Mouse (Mus musculus): ENCODE measurements around the gene Agtr1b.

Agtr1b gene

DNA sequence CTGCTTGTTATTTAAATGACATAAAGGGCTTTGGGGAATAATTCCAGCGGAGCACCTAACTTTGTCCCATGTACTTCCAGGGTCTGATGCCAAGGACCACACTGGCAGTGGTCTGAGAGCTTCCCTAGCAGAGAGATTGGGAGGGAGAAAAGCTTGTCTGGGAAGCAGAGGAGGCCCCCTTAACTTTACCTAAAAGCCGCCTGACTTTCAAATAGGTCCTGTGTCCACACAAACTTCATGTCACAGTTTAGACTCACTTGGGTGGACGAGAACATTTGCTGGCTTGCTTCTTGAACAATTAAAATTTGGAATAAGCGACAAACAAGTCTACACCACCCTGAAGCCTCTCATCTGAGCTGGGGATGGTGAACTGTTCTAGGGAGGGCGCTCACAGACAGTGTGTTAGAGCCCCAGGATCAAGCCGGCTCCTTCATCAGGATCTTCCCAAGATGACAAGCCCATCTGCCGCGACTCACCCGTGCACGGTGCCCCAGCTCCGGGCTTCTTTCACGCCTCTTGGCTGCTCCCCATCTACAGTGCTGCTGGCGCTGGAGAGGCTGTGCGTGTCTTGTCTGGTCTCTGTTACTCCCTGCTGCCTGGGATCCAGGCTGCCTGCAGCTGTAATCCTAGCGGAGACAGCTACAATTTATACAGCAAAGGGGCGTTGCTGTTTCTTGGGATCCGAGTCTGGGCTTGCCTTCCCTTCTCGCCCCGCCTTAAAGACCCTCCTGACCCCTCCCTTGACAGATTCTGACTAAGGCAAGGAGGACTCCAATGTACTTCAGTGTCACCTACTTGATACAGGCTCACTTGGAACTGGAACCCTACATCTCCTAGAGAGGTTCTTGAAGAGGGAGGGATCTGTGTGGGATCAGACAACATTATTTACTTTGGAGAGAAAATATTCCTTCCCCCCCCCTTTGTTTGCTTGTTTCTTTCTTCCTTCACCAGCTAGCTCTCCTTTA, at the start of gene Agtr1b:
Agtr1b (minus strand) TSS at position 620 of the 965 bp plus-strand sequence.
- ChIA-PET CTCF (interaction anchor here in 1 of 4 experiments (1.1 kb wide), 1 partner anchor 844 kb away, joined by 3 read pairs; no protein-coding TSS in a partner anchor), POLR2A (no interaction called here)

DNA sequence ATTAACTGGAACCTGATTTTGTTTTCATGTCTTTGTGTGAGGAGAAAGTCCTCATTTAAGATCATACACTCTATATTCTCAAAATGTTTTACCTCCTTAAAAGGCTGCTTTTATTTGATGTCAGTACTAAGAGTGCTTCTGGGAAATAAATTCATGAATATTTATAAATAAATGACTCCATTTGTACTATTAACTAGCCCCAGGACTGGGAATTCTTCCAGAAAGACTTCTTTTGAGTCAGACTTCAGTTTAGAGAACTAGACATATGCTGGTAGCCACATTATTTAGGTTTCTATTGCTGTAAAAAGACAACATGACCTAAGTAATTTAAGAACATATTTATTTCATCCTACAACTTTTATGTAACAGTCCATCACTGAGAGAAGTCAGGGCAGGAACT, 13.4 kb downstream of the Agtr1b start:
- POLR2A ChIA-PET, result no interaction called here

DNA sequence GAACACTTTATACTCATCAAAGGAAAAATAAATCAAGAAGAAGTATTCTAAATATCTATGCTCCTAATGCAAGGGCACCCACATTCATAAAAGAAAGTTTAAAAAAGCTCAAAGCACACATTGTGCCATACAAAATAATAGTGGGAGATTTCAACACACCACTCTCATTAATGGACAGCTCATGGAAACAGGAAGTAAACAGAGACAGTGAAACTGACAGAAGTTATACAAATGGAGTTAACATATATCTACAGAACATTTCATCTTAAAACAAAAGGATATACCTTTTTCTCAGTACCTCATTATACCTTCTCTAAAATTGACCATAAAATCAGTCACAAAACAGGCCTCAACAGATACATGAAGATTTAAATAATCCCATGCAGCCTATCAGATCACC, 18.8 kb downstream of the Agtr1b start:
- ChIA-PET CTCF (no interaction called here), POLR2A (no interaction called here)

More for the DNA sequence above, 13.4 kb downstream of the Agtr1b start:
- CTCF ChIA-PET, result interaction anchor here in 1 of 4 experiments (2.0 kb wide), 1 partner anchor 19 kb away, joined by 4 read pairs; no protein-coding TSS in a partner anchor

DNA sequence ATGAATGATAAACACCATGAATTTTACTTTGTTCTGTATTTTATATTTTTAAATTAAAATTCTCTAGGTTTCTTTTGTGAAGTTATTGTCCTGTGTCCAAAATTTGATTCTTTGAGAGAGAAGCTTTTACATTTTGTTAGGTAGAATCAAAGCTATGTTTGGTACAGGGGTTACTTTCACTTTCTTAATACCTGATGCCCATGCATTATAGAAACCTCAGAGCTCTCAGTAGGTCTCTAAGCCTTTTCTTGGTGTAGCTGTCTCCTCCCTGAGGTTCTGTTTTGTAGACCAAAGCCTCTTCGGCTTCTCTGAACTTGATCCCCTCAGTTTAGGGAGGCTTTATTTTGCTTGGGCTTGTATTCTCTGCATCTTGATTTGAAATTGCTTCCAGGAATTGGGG, 26.6 kb downstream of the Agtr1b start:
- ChIA-PET CTCF (no interaction called here), POLR2A (no interaction called here)

DNA sequence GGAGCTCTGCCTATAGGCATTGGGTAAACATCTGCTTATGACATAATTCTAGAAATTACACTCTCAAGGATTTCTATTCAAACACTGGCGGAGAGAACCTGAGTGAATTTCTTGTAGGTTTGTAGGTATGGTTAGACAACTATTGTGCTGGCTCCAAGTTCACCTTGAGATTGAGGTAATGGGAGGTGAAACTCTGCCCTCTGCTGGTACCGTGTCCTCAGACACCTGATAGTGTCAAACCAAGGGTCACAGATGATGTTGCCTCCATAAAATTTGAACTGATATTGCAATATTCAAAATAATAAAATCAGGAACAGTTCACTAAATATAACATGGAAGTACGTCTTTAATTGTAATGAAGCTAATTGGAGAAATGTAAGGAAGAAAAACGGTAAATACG, 32.3 kb downstream of the Agtr1b start:
- ChIA-PET CTCF (interaction anchor here in 2 of 4 experiments (0.7 to 1.8 kb wide), 3 partner anchors 19 to 812 kb away, joined by 3 to 4 read pairs (median 4); no protein-coding TSS in a partner anchor), POLR2A (no interaction called here)

DNA sequence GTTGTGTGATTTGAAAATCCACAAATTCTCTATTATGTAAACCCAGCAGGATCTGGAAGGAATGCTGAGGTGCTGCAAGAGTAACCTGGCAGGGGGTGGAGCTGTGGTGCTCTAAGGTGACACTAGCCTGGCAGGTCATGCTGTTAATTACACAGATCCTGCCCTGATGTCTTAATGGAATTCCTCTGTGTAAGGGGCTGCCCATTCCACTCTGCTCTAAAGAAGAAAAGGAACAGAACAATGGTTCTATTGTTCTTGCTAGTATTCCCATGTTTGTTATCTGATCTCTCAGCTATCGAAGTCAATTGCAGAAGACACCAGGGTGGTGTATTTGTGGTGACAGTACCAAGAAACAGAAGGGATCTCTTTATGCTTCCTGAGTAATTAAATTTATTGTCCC, 49.7 kb downstream of the Agtr1b start:
- ChIA-PET POLR2A (no interaction called here), CTCF (interaction anchor here in 1 of 4 experiments (0.6 kb wide), 1 partner anchor 145 kb away, joined by 3 read pairs; no protein-coding TSS in a partner anchor)

DNA sequence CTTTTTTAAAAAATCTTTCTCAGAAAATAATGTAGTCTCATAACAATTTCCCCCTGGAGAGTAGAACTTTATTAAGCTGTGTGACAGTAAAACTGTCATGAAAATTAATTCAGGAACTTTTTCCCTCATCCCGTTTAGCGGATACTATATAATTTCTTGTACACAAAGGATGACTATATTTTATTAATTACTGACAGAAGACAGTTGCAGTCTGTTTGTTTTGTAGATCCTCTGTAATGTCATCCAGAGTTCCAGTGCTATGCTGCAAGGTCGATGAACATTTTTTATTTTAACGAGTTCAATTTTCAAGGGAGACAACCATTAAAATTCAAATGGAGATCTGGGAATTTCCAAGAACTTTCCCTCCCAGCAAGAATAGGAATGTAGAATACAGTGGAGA, 57.8 kb downstream of the Agtr1b start:
- ChIA-PET POLR2A (no interaction called here), CTCF (no interaction called here)

DNA sequence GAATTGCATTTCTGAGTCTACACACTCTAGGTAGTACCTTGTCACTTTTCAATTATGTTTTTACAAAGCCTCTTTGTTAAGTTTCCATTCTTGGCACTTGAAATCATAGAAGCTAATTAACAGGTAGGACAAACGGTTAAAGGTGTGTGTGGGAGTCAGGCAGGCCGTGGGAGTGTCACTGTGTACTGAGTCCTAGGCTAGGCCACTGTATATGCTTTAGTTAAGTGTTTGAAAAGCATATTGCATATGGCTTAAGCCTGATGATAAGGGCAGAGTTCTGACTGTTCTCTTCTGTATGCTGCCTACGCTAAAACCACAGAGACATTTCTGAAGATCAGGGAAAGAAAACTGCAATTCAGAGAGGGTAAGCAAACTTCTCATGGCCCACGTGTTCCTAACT, 59.7 kb downstream of the Agtr1b start:
- CTCF ChIA-PET, result no interaction called here
- POLR2A ChIA-PET, result no interaction called here

DNA sequence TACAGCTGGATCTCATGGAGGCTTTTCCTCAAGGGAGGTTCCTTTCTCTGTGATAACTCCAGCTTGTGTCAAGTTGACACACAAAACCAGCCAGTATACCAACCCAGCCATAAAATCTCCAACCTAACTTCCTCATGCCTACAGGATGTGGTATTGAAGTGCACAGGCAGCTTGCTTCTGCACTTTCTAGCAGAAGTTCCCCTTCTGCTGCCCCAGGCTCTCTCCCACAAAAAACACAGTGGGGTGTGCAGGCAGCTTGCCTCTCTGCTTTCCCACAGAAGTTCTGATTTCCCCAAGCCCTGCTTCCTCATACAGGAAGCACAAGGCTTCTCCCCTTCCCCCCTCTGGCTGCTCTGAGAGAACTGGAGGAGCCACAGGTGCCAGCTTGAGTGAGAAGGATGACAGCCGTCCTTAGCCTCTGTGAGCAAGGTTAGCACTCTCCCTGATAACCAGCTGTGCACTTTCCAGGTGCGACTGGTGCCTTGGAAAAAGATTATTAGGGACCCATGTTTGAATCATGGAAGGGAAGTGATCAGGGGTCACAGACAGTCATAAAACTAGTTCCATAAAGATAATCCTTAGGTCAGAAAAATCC, 62.1 kb downstream of the Agtr1b start:
- POLR2A ChIA-PET, result no interaction called here
- CTCF ChIA-PET, result no interaction called here

DNA sequence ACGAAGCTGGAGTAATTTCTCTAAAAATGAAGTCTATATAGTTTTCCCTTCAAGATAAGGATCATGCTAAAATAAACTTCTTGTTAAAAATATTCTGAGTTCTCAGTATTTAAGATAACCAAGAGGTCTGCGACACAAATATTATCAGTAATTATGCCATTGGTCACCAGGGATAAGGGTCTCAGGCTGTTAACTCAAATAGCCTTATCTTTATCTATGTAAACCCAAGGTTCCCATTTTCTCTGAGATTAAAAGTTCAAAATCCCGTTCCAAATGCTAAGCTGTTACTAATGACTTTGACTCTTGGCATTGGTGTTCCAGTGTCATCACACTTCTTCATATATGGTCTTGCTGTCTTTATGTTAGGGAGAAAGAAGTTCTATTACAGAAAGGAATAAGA, 71.4 kb downstream of the Agtr1b start:
- ChIA-PET CTCF (no interaction called here), POLR2A (no interaction called here)

DNA sequence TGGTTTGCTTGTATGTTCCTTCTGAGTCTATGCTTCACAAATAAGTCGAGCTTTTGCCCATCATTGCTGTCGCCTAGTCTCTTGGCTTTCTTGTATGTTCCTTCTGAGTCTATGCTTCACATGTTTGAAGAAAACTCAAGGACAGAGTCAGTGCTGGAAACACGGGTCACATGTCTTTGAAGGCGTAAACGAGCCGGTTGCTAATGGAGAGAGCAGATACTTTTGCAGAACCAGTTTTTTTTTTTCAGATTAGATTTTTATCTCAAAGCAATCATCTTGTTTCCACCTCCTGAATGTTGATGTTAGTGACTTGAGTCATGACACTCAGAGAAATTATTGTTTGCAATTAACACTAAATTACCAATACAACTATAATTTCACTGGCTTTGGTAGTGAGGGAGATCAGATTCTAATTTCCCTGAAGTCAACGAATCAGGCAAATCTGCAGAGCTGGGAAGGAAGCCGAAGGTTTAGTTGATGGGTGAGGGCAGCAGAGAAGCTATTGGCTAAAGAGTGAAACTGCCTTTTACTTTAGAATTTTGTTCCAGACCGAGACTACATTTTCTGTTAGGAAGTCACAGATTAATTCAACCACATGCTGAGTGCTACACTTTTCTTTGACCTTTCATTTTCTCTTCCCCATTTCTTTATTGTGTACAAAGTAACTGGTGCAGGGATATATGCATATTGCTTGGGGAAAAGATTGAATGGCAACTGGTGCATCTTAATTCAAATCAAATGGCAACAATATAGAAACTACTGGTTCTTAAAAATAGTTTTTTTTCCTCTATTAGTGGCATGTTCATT, 72.2 kb downstream of the Agtr1b start:
- ChIA-PET POLR2A (no interaction called here), CTCF (no interaction called here)

DNA sequence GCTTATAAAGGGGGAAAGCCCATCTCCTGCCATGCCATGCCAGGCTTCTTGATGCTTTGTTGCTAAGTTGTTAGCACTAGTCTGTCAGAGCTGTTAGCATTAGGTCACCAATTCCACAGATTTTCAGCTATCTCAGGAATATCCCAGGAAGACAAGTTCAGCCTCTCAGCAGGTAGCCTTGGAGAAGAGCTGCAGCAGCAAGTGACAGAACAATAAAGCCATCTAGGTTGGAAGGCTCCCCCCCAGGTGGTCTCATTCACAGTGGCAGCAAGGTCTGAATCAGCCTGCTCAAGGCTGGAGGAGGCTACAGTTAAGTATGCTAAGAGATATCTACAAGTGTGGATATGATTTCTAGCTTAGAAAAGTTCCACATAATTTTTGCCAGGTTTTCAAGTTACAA, 75.6 kb downstream of the Agtr1b start:
- POLR2A ChIA-PET, result no interaction called here
- CTCF ChIA-PET, result no interaction called here

DNA sequence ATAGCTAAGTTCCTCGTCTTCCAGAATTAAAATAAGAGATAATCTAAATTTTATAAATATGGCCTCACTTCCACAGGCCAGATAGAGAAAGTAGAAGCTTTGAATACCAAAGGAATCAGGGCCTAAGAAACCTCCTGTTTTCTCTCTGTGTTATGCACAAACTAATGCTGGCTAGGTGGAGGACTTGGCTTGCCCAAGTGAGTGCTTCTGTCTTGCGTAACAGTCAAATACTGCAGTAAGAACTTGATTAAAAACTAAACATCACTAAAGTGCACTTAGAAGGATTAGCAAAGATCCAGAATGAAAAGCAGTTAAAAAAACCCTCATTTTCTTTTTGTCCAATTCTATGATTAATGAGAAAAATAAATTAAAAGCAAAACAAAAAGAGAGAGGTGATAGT, 78.2 kb downstream of the Agtr1b start:
- ChIA-PET POLR2A (no interaction called here), CTCF (no interaction called here)

DNA sequence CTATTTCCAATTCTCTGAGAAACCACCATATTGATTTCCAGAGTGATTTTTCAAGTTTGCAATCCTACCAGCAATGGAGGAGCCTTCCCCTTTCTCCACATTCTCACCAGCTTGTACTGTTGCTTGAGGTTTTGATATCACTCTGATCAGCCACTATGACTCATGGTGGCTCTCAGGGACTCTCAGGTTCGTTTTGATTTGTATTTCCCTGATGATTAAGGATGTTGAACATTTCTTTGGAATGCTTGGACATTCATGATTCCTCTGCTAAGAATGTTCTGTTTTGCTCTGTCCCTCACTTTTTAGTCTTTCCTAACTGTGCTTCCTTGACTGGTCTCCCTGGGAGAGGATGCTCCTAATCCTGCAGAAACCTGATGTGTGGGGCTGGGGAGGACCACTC, 85.2 kb downstream of the Agtr1b start:
- POLR2A ChIA-PET, result no interaction called here
- CTCF ChIA-PET, result no interaction called here

DNA sequence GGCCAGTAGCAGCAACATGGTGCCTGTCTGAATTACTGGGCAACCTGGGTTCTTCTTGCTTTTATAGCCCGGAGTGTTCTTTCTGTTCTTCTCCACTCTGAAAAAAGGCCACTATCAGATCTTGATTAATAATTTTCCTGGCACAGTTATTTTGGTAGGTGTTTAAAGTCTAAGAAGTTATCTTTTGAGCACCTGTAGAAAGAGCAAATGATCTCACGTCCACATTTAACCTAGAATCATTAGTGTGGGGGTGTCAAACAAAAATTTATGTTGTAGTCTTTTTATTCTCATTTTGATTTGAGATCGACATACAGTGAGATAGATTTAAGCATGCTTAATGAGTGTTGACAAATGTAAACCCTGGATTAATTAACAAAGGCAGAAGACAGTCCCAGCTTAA, 91.3 kb downstream of the Agtr1b start, which contains the start of gene Cpb1:
Cpb1 (minus strand) TSS at position 101 of the 400 bp plus-strand sequence.
- ChIA-PET POLR2A (no interaction called here), CTCF (interaction anchor here in 1 of 4 experiments (0.6 kb wide), 1 partner anchor 368 kb away, joined by 6 read pairs; no protein-coding TSS in a partner anchor)

Measured in embryonic stem cell, embryonic (primary cell).